Mouse (Mus musculus): ENCODE measurements around the gene Esp36. TPM values are rescaled to one million over a fixed set of nuclear protein-coding genes. Genes with fewer than 3 reads are reported as not detected.
"Not testable (repeated sequence)": the region's sequence is repeated elsewhere in the genome, so short reads cannot be mapped to it uniquely, and the experiment has no call there.

Esp36 gene
- not detected for polyA plus RNA-seq (2017; shearing (Covaris generic))

DNA sequence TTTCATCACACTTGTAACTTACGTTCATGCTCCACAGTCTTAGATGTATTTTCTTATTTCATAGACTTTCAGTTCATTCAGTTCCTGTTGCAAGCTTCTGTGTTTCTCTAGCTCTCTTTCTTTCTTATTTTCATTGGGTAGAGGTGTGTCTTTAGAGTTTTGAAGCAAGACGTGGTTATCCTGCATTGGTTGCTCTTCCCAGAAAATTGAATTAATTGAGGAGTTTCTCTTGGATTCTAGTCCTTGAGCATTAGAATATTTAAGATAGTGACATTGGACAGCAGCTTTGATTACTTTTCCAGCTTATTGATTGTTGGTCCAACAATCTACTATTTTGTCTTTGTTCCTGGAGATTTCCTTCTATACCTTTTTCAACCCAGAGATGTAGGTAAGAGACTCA, at the start of gene Esp36:
Gene Esp36 (minus strand): TSS at position 101 of the 400 bp plus-strand sequence.
- ATAC-seq = no peak

DNA sequence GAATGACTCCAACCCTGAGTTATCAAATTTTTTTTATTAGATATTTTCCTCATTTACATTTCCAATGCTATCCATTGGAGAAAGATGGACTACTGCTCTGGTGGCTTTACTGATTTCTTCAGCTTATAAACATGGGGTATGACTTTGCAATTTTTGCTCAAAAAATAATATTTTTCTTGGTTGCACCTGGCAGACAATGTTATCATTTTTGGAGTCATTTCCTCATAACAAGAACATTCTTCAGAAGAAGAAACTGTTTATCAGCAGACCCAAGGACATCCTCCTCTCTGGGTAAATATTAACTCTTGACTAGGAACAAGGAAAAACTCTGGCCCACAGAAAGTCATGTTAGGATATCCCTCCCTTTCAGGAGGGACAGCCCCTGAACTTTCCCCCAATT, 36.2 kb upstream of the Esp36 start:
- not testable (repeated sequence) for ATAC-seq

DNA sequence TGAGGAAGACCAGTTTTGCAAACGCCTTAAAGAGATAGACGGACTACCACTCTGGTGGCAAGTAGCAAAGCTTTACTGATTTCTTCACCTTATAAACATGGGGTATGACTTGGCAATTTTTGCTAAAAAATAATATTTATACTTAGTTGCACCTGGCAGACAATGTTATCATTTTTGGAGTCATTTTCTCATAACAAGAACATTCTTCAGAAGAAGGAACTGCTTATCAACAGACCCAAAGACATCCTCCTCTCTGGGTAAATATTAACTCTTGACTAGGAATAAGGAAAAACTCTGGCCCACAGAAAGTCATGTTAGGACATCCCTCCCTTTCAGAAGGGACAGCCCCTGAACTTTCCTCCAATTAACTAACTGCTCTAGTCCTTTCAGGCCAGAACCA, 30.7 kb upstream of the Esp36 start:
- no peak for ATAC-seq

DNA sequence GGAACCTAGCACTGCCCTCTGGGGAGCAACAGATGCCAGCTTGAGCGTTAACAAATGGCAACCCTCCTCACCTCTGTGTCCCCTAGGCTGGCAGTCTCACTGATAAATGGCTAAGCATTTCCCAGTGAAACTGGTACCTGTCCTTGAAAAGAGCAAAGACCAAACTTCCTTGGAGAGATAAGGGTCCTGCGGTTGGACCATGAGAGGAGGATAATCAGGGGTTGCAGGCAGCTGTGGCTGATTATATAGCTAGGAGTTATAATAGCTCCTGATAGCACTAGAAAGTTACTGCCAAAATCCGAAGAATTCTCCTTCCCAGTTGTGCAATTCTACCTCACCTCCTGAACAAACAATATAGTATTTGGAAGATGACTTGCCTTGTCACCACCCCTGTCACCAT, 13.8 kb downstream of the Esp36 start:
- ATAC-seq = no peak

DNA sequence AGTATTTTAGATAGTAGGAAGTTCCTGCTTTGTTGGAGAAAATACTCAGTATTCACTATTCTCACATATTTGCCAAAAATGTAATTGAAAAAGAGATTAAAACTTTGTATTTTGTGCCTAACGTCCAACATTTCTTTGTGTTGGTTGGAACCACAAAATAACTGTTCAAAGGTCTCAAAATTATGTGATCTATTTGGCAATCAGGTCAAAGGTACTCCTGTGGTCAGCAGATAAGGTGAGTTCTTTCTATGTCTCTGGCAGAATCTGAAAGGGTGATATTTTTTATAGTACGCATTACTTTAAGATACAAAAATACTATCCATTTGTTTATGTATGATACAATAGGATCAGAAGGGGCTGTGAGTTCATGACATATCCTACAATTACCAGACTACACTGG, 28.2 kb downstream of the Esp36 start:
- ATAC-seq = no peak

Other genes with a start within 250 kb of the Esp36 start
- not detected for gene Olfr134, start 248.8 kb downstream of the Esp36 start, polyA plus RNA-seq (2017; shearing (Covaris generic))
- gene Olfr135, start 215.8 kb downstream of the Esp36 start, polyA plus RNA-seq (2017; shearing (Covaris generic)) = not detected
- gene Olfr138, start 159.2 kb downstream of the Esp36 start, polyA plus RNA-seq (2017; shearing (Covaris generic)) = not detected
- gene Olfr137, start 112.6 kb downstream of the Esp36 start, polyA plus RNA-seq (2017; shearing (Covaris generic)) = not detected
- gene Olfr136, start 90.4 kb downstream of the Esp36 start, polyA plus RNA-seq (2017; shearing (Covaris generic)) = under 1 TPM in 1 of 2 experiments, not detected in 1; 0.71 TPM
- not detected for gene Esp34, start 134.0 kb upstream of the Esp36 start, polyA plus RNA-seq (2017; shearing (Covaris generic))
- gene Esp31, start 219.3 kb upstream of the Esp36 start, polyA plus RNA-seq (2017; shearing (Covaris generic)) = not detected

Measured in activated CD4-positive, CD25-positive, alpha-beta regulatory T cell, adult 4 months (primary cell).